Mouse (Mus musculus) kidney, postnatal 10 days (tissue): ENCODE measurements at regions not wholly inside any gene's neighbourhood (a gene's known extent, or its start where the extent isn't known, plus 50 kb on each side); places are given as distances from the start of the nearest gene placed in this dataset.

Experiments
- DNase-seq: peaks from one replicate; pipeline ENCODE4 v3.0.0; 2021; ENCODE audit warnings: mixed read lengths

- DNase-seq = no peak
Observed at GRCm38 (mm10) chr17:84890871-84891599, 65.5 kb upstream of the Ppm1b start.

DNA sequence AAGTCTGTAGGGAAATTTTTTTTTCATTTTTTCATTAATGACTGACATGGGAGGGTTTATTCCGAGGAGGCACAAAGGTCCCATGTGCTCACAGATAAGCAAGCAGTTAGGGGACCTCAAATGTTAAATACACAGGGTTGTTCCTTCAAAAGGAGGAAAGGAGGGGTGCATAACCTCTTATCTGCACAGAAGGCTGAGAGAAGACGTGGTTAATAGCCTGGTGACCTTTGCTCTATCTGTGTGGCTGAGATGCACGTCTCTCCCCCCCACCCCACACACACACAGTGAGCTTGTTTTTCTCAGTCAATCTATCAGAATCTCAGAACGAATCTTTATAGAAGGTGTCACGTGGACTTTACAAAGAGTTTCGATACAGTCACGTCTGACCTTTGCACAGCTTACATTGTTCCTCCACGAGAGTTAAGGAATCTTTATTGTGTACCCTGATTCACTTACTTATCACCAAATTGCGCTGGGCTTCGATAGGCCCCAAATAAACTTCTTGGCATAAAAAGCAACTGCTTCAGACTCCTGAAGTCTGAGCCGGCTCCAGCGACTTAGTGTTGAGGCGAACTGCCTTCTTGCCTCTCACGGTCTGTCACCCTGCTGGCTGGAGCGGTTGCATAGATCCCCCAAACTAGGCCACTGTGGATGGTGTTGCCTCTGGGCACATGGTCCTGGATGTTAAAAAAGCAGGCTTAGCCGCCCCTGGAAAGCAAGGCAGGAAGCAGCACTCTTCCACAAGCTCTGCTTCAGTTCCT, 63.1 kb upstream of the Ppm1b start:
- DNase-seq = no peak

DNA sequence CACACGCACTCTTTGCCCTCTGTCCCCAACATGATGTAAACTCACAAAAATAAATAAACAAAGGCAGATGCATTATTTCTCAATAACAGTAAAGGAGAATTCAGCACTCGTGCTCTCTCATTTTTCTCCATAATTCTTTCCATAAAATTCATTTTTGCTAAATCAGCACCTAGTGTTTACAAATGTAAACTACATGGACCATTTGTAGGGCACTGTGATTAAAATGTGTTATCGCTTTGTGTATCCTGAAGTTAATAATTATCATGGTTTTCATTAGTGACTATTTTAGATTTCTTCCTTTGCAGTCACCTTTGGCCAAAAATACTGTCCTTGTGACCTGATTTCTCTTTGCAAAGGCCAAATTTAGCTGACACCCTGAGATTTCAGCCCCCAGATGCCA, 61.0 kb upstream of the Ppm1b start:
- DNase-seq = no peak

GRCm38 (mm10) chr17:84896572-84896971, 60.0 kb upstream of the Ppm1b start:
- no peak for DNase-seq

- DNase-seq = no peak
Observed at GRCm38 (mm10) chr17:84898407-84898806, 58.1 kb upstream of the Ppm1b start.

GRCm38 (mm10) chr17:84903625-84904337, 52.8 kb upstream of the Ppm1b start:
- DNase-seq = peak; percentile 8
